In the genomic region with DNA sequence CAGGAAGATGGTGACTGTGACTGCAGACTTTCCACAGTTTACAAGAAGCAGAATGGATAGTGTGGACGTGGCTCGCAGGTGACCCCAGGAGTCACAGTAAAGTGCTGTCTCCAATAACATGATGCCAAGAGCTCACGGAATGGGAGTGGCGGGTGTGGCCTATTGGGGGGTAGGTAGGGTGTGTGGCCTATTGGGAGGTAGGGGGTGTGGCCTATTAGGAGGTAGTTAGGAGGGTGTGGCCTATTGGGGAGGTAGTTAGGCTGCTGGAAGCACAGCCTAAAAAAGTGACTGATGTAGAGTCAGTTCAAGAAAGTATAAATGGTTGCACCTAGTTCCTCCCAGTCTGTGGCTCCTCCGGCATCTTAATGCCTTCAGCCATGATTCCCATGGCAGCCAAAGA, we compare ENCODE assay signal across 28 mouse cellular contexts. TPM values are rescaled to one million over a fixed set of nuclear protein-coding genes. Genes with fewer than 3 reads are reported as not detected.
A peak's percentile ranks its signal among the peaks of the same experiment; 100 is the strongest.
DNase-seq lines count a peak whose midpoint lies in the region; ATAC-seq lines count a peak whose summit lies in the region.
"Had no signal": no experiment of that assay in that cellular context is flagged by ENCODE, and none has a peak within 500 bp of the region (broad histone marks: within the 10 kb centered on the region; RNA-seq: fewer than 3 reads in every experiment).

No protein-coding gene starts in this region.

- no peaks in the 10 kb centered on the region for H3K9me3 ChIP-seq in midbrain, embryonic 12.5 days
- H3K9me3 ChIP-seq in midbrain, embryonic 13.5 days, result no peaks in the 10 kb centered on the region
- no peaks in the 10 kb centered on the region for H3K9me3 ChIP-seq in forebrain, embryonic 12.5 days
- H3K9me3 ChIP-seq: forebrain, embryonic 10.5 days; heart, embryonic 10.5 days; heart, embryonic 13.5 days; hindbrain, embryonic 12.5 days; hindbrain, embryonic 15.5 days had no signal

- no peak overlapping the region for H3K9ac ChIP-seq in midbrain, embryonic 12.5 days (replicated peaks)
- no peak overlapping the region for H3K9ac ChIP-seq in midbrain, embryonic 13.5 days (replicated peaks)
- H3K9ac ChIP-seq in forebrain, embryonic 12.5 days, result no peak overlapping the region
- H3K9ac ChIP-seq: forebrain, postnatal 0 days; heart, embryonic 13.5 days; hindbrain, embryonic 12.5 days; hindbrain, embryonic 15.5 days had no signal

- H3K4me1 ChIP-seq in midbrain, embryonic 12.5 days, result no peaks in the 10 kb centered on the region
- H3K4me1 ChIP-seq in midbrain, embryonic 13.5 days (replicated peaks), result no peaks in the 10 kb centered on the region
- no peaks in the 10 kb centered on the region for H3K4me1 ChIP-seq in forebrain, embryonic 12.5 days
- H3K4me1 ChIP-seq: forebrain, embryonic 10.5 days; heart, embryonic 13.5 days; hindbrain, embryonic 12.5 days; hindbrain, embryonic 15.5 days had no signal

- ATAC-seq in midbrain, embryonic 12.5 days (ENCODE audit: low FRiP score, low read depth), result peak; percentile 34; the same call in 1 of the 2 replicates
- no peak for ATAC-seq in midbrain, embryonic 13.5 days
- ATAC-seq in forebrain, embryonic 12.5 days (ENCODE audit: low FRiP score), result no peak
- ATAC-seq: activated CD4-positive, CD25-positive, alpha-beta regulatory T cell, adult 4 months; forebrain, embryonic 14.5 days; forebrain, postnatal 0 days; intestine, postnatal 0 days; Patski had no signal

- DNase-seq in ES-CJ7 (ENCODE audit: low read depth, low spot score) (peak; percentile 90), ZHBTc4 (ENCODE audit: low read depth, low spot score) (peak; percentile 94)
- DNase-seq in B cell, adult 2 months, result no peak
- DNase-seq in layer of hippocampus, adult 8-10 months (ENCODE audit: low spot score in 2 of 2), result no peak
- DNase-seq: adrenal gland, adult 8-10 months; adrenal gland, postnatal 36 days; cerebellum, adult 18-20 months; cerebellum, adult 9-10 months; cerebellum, postnatal 14 days; forebrain, postnatal 0 days; gastrocnemius, adult 2 months; gastrocnemius, postnatal 14 days; heart, adult 2 months; heart, postnatal 14 days; heart, postnatal 4 days had no signal

- H3K4me2 ChIP-seq in midbrain, embryonic 12.5 days (replicated peaks), result no peak overlapping the region
- no peak overlapping the region for H3K4me2 ChIP-seq in midbrain, embryonic 13.5 days (replicated peaks)
- no peak overlapping the region for H3K4me2 ChIP-seq in forebrain, embryonic 12.5 days
- H3K4me2 ChIP-seq: heart, embryonic 13.5 days; hindbrain, embryonic 12.5 days; hindbrain, embryonic 15.5 days had no signal

- no peaks in the 10 kb centered on the region for H3K36me3 ChIP-seq in midbrain, embryonic 12.5 days
- H3K36me3 ChIP-seq in midbrain, embryonic 13.5 days, result no peaks in the 10 kb centered on the region
- H3K36me3 ChIP-seq in forebrain, embryonic 12.5 days (replicated peaks), result no peaks in the 10 kb centered on the region
- H3K36me3 ChIP-seq: forebrain, embryonic 10.5 days; G1E; heart, embryonic 10.5 days; heart, embryonic 13.5 days; hindbrain, embryonic 12.5 days; hindbrain, embryonic 15.5 days had no signal

- 83% methylated on average over 5 of the region's 5 CpGs for WGBS in midbrain, embryonic 12.5 days
- 88% methylated on average over 5 of the region's 5 CpGs for WGBS in midbrain, embryonic 13.5 days
- 91% methylated on average over 5 of the region's 5 CpGs for WGBS in forebrain, embryonic 12.5 days

- H3K27me3 ChIP-seq in midbrain, embryonic 12.5 days, result no peaks in the 10 kb centered on the region
- no peaks in the 10 kb centered on the region for H3K27me3 ChIP-seq in midbrain, embryonic 13.5 days
- H3K27me3 ChIP-seq in forebrain, embryonic 12.5 days, result no peaks in the 10 kb centered on the region
- H3K27me3 ChIP-seq: heart, embryonic 13.5 days; hindbrain, embryonic 12.5 days; hindbrain, embryonic 15.5 days; Patski had no signal

- no peak overlapping the region for H3K4me3 ChIP-seq in midbrain, embryonic 12.5 days
- H3K4me3 ChIP-seq in midbrain, embryonic 13.5 days (replicated peaks), result no peak overlapping the region
- no peak overlapping the region for H3K4me3 ChIP-seq in forebrain, embryonic 12.5 days (replicated peaks)
- H3K4me3 ChIP-seq: forebrain, embryonic 10.5 days; gastrocnemius, adult 2 months; heart, adult 2 months; heart, embryonic 10.5 days; heart, embryonic 13.5 days; hindbrain, embryonic 12.5 days; hindbrain, embryonic 15.5 days had no signal

- no peak overlapping the region for H3K27ac ChIP-seq in midbrain, embryonic 12.5 days (replicated peaks)
- no peak overlapping the region for H3K27ac ChIP-seq in midbrain, embryonic 13.5 days
- H3K27ac ChIP-seq in forebrain, embryonic 12.5 days, result no peak overlapping the region
- H3K27ac ChIP-seq: forebrain, embryonic 10.5 days; gastrocnemius, adult 2 months; heart, adult 2 months; heart, embryonic 10.5 days; heart, embryonic 13.5 days; hindbrain, embryonic 12.5 days; hindbrain, embryonic 15.5 days had no signal

RNA-seq across cellular contexts. Expression of a gene that starts 22.2 kb away (rescaled TPM):
- 3.9 and 4.0 TPM in 2 replicates for polyA plus RNA-seq in midbrain, embryonic 12.5 days (2016; fragmentation: Nextera tagmentation; extraction: Ambion mirVana)
- polyA plus RNA-seq in midbrain, embryonic 13.5 days (2015; fragmentation: Nextera tagmentation; extraction: Ambion mirVana), result 2.4 TPM in 2 replicates
- total RNA-seq in layer of hippocampus, adult 8-10 months (2022), result 10 to 100 TPM; 10.1 to 12.2 (median 11.3) TPM
- polyA plus RNA-seq in forebrain, embryonic 12.5 days (2016; fragmentation: Nextera tagmentation; extraction: Ambion mirVana), result 2.0 and 2.1 TPM in 2 replicates
- polyA plus RNA-seq: activated CD4-positive, CD25-positive, alpha-beta regulatory T cell, adult 4 months; G1E had no signal

Comparison
In these comparisons a context has a peak if more than half of its experiments do, and no peak if none do; other contexts are left out.
1. DNase-seq: peak in ES-CJ7 (single experiment) and ZHBTc4 (single experiment); none in B cell, adult 2 months (0 of 2) and layer of hippocampus, adult 8-10 months (0 of 2).